Mouse (Mus musculus): Measurements from ENCODE around the gene Eif2s2. TPM values are rescaled to one million over a fixed set of nuclear protein-coding genes. Genes with fewer than 3 reads are reported as not detected.

Gene Eif2s2
- polyA plus RNA-seq, 1 experiment: 551 TPM

- Histone ChIP-seq H3K9ac (ENCODE audit: low read depth, poor library complexity, severe bottlenecking) (no peak overlapping the region), H3K27ac (ENCODE audit: insufficient read depth, low read length) (no peak overlapping the region), H3K4me1 (ENCODE audit: control insufficient read depth, insufficient read depth, low read length) (no peaks in the 10 kb centered on the region), H3K27me3 (ENCODE audit: control insufficient read depth, insufficient read depth, low read length, poor library complexity, severe bottlenecking) (no peaks in the 10 kb centered on the region), H3K36me3 (ENCODE audit: control insufficient read depth, insufficient read depth, low read length, poor library complexity, severe bottlenecking) (0 out of 2 replicates have a peak, but pooled peaks cover 2% of the 10 kb centered on the region), H3K4me3 (ENCODE audit: low read depth, low read length) (no peak overlapping the region), H3K9me3 (replicated peaks; ENCODE audit: control insufficient read depth, insufficient read depth, low read length, poor library complexity, severe bottlenecking) (no peaks in the 10 kb centered on the region)
- TF ChIP-seq EP300 (IDR thresholded peaks at IDR 0.05; ENCODE audit: insufficient read depth, low read depth, low read length): no peak
- no peak for TF ChIP-seq POLR2A (IDR thresholded peaks at IDR 0.05; ENCODE audit: insufficient read depth, low read length)
- TF ChIP-seq CTCF (IDR thresholded peaks at IDR 0.05; ENCODE audit: low read depth, low read length): no peak
Observed at GRCm38 (mm10) chr2:154848086-154848485, 44.6 kb downstream of the Eif2s2 start.

GRCm38 (mm10) chr2:154836537-154836936 lies 56.2 kb downstream of the Eif2s2 start:
- H3K9ac ChIP-seq (ENCODE audit: low read depth, poor library complexity, severe bottlenecking): no peak overlapping the region
- TF ChIP-seq CTCF (IDR thresholded peaks at IDR 0.05; ENCODE audit: low read depth, low read length) (no peak), EP300 (IDR thresholded peaks at IDR 0.05; ENCODE audit: insufficient read depth, low read depth, low read length) (no peak), POLR2A (IDR thresholded peaks at IDR 0.05; ENCODE audit: insufficient read depth, low read length) (no peak)

GRCm38 (mm10) chr2:154834149-154834865 lies 58.4 kb downstream of the Eif2s2 start:
- Histone ChIP-seq H3K36me3 (ENCODE audit: control insufficient read depth, insufficient read depth, low read length, poor library complexity, severe bottlenecking) (peaks cover 6% of the 10 kb centered on the region; the same call in 1 of the 2 replicates), H3K9me3 (replicated peaks; ENCODE audit: control insufficient read depth, insufficient read depth, low read length, poor library complexity, severe bottlenecking) (no peaks in the 10 kb centered on the region), H3K9ac (ENCODE audit: low read depth, poor library complexity, severe bottlenecking) (no peak overlapping the region), H3K4me3 (ENCODE audit: low read depth, low read length) (no peak overlapping the region), H3K27me3 (ENCODE audit: control insufficient read depth, insufficient read depth, low read length, poor library complexity, severe bottlenecking) (no peaks in the 10 kb centered on the region), H3K27ac (ENCODE audit: insufficient read depth, low read length) (no peak overlapping the region), H3K4me1 (ENCODE audit: control insufficient read depth, insufficient read depth, low read length) (no peaks in the 10 kb centered on the region)
- TF ChIP-seq EP300 (IDR thresholded peaks at IDR 0.05; ENCODE audit: insufficient read depth, low read depth, low read length) (no peak), POLR2A (IDR thresholded peaks at IDR 0.05; ENCODE audit: insufficient read depth, low read length) (no peak), CTCF (IDR thresholded peaks at IDR 0.05; ENCODE audit: low read depth, low read length) (no peak)

More at GRCm38 (mm10) chr2:154836537-154836936, 56.2 kb downstream of the Eif2s2 start:
- no peak overlapping the region for H3K4me3 ChIP-seq (ENCODE audit: low read depth, low read length)
- H3K27me3 ChIP-seq (ENCODE audit: control insufficient read depth, insufficient read depth, low read length, poor library complexity, severe bottlenecking): no peaks in the 10 kb centered on the region
- peaks cover 2% of the 10 kb centered on the region; the same call in 1 of the 2 replicates for H3K36me3 ChIP-seq (ENCODE audit: control insufficient read depth, insufficient read depth, low read length, poor library complexity, severe bottlenecking)
- no peak overlapping the region for H3K27ac ChIP-seq (ENCODE audit: insufficient read depth, low read length)
- H3K4me1 ChIP-seq (ENCODE audit: control insufficient read depth, insufficient read depth, low read length): no peaks in the 10 kb centered on the region
- no peaks in the 10 kb centered on the region for H3K9me3 ChIP-seq (replicated peaks; ENCODE audit: control insufficient read depth, insufficient read depth, low read length, poor library complexity, severe bottlenecking)

- Histone ChIP-seq H3K4me3 (ENCODE audit: low read depth, low read length) (no peak overlapping the region), H3K27ac (ENCODE audit: insufficient read depth, low read length) (no peak overlapping the region), H3K27me3 (ENCODE audit: control insufficient read depth, insufficient read depth, low read length, poor library complexity, severe bottlenecking) (no peaks in the 10 kb centered on the region), H3K9ac (ENCODE audit: low read depth, poor library complexity, severe bottlenecking) (no peak overlapping the region), H3K9me3 (replicated peaks; ENCODE audit: control insufficient read depth, insufficient read depth, low read length, poor library complexity, severe bottlenecking) (no peaks in the 10 kb centered on the region), H3K4me1 (ENCODE audit: control insufficient read depth, insufficient read depth, low read length) (no peaks in the 10 kb centered on the region), H3K36me3 (ENCODE audit: control insufficient read depth, insufficient read depth, low read length, poor library complexity, severe bottlenecking) (peaks cover 6% of the 10 kb centered on the region; the same call in 1 of the 2 replicates)
- TF ChIP-seq EP300 (IDR thresholded peaks at IDR 0.05; ENCODE audit: insufficient read depth, low read depth, low read length): no peak
- TF ChIP-seq POLR2A (IDR thresholded peaks at IDR 0.05; ENCODE audit: insufficient read depth, low read length): no peak
- no peak for TF ChIP-seq CTCF (IDR thresholded peaks at IDR 0.05; ENCODE audit: low read depth, low read length)
Observed at GRCm38 (mm10) chr2:154832471-154832870, 60.3 kb downstream of the Eif2s2 start.

GRCm38 (mm10) chr2:154827521-154827920 lies 65.2 kb downstream of the Eif2s2 start:
- Histone ChIP-seq H3K27me3 (ENCODE audit: control insufficient read depth, insufficient read depth, low read length, poor library complexity, severe bottlenecking) (no peaks in the 10 kb centered on the region), H3K4me3 (ENCODE audit: low read depth, low read length) (no peak overlapping the region), H3K27ac (ENCODE audit: insufficient read depth, low read length) (no peak overlapping the region), H3K9ac (ENCODE audit: low read depth, poor library complexity, severe bottlenecking) (no peak overlapping the region), H3K9me3 (replicated peaks; ENCODE audit: control insufficient read depth, insufficient read depth, low read length, poor library complexity, severe bottlenecking) (no peaks in the 10 kb centered on the region), H3K36me3 (ENCODE audit: control insufficient read depth, insufficient read depth, low read length, poor library complexity, severe bottlenecking) (peaks cover 8% of the 10 kb centered on the region), H3K4me1 (ENCODE audit: control insufficient read depth, insufficient read depth, low read length) (no peaks in the 10 kb centered on the region)
- no peak for TF ChIP-seq CTCF (IDR thresholded peaks at IDR 0.05; ENCODE audit: low read depth, low read length)
- no peak for TF ChIP-seq POLR2A (IDR thresholded peaks at IDR 0.05; ENCODE audit: insufficient read depth, low read length)
- TF ChIP-seq EP300 (IDR thresholded peaks at IDR 0.05; ENCODE audit: insufficient read depth, low read depth, low read length): no peak

- TF ChIP-seq EP300 (IDR thresholded peaks at IDR 0.05; ENCODE audit: insufficient read depth, low read depth, low read length) (no peak), POLR2A (IDR thresholded peaks at IDR 0.05; ENCODE audit: insufficient read depth, low read length) (no peak), CTCF (IDR thresholded peaks at IDR 0.05; ENCODE audit: low read depth, low read length) (no peak)
Observed at GRCm38 (mm10) chr2:154826054-154826538, 66.6 kb downstream of the Eif2s2 start.

More at GRCm38 (mm10) chr2:154826054-154826538, 66.6 kb downstream of the Eif2s2 start:
- H3K27me3 ChIP-seq (ENCODE audit: control insufficient read depth, insufficient read depth, low read length, poor library complexity, severe bottlenecking): no peaks in the 10 kb centered on the region
- no peaks in the 10 kb centered on the region for H3K4me1 ChIP-seq (ENCODE audit: control insufficient read depth, insufficient read depth, low read length)
- H3K27ac ChIP-seq (ENCODE audit: insufficient read depth, low read length): no peak overlapping the region
- peaks cover 8% of the 10 kb centered on the region for H3K36me3 ChIP-seq (ENCODE audit: control insufficient read depth, insufficient read depth, low read length, poor library complexity, severe bottlenecking)
- H3K9ac ChIP-seq (ENCODE audit: low read depth, poor library complexity, severe bottlenecking): no peak overlapping the region
- no peaks in the 10 kb centered on the region for H3K9me3 ChIP-seq (replicated peaks; ENCODE audit: control insufficient read depth, insufficient read depth, low read length, poor library complexity, severe bottlenecking)
- H3K4me3 ChIP-seq (ENCODE audit: low read depth, low read length): no peak overlapping the region

Other genes starting within 250 kb of the Eif2s2 start
- 116 and 125 TPM in 2 replicates for gene Chmp4b, start 241.2 kb downstream of the Eif2s2 start, polyA plus RNA-seq (2011; ENCODE audit: insufficient read depth, insufficient read length, low read depth, missing spikeins)
- 1.2 and 1.4 TPM in 2 replicates for gene Gm14214, start 122.9 kb downstream of the Eif2s2 start, polyA plus RNA-seq (2011; ENCODE audit: insufficient read depth, insufficient read length, low read depth, missing spikeins)
- 228 and 241 TPM in 2 replicates for gene Raly, start 101.8 kb downstream of the Eif2s2 start, polyA plus RNA-seq (2011; ENCODE audit: insufficient read depth, insufficient read length, low read depth, missing spikeins)
- not detected in 2 replicates for gene a, start 101.5 kb downstream of the Eif2s2 start, polyA plus RNA-seq (2011; ENCODE audit: insufficient read depth, insufficient read length, low read depth, missing spikeins)
- not detected in 2 replicates for gene Gm14226, start 125.3 kb upstream of the Eif2s2 start, polyA plus RNA-seq (2011; ENCODE audit: insufficient read depth, insufficient read length, low read depth, missing spikeins)
- gene Ahcy, start 181.6 kb upstream of the Eif2s2 start, polyA plus RNA-seq (2011; ENCODE audit: insufficient read depth, insufficient read length, low read depth, missing spikeins): 100 and 102 TPM in 2 replicates
- 50.6 and 55.2 TPM in 2 replicates for gene Itch, start 240.6 kb upstream of the Eif2s2 start, polyA plus RNA-seq (2011; ENCODE audit: insufficient read depth, insufficient read length, low read depth, missing spikeins)

All from ES-Bruce4 (cell line).